Mouse (Mus musculus): ENCODE measurements around the gene Zfhx3.

The Zfhx3 gene

DNA sequence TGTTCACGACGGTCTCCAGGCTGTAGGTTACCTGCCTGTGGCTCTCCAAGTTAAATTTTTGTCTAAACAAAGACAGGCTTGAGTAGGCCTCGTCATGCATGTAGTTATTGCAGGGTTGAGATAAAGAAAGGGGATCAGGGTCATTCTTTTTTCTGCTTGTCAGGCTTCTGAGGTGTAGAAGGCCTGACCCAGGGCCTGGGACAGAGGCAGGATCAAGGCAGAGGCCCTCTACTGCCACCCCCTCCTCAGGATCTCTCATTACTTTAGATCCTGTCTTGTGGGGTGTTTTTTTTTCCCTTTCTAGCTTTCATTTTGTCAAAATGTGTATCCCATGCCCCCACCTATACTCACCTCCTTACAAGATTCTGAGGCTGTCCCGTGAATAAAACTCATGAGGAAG is 770.2 kb downstream of the Zfhx3 start:
- intact Hi-C loops (cut with DNase I): loop anchor here (5.0 to 10.0 kb wide), 2 partner anchors 85 to 202 kb away; no protein-coding TSS in a partner anchor

- intact Hi-C loops (cut with DNase I): loop anchor here (5.0 to 10.0 kb wide), 2 partner anchors 84 to 201 kb away; no protein-coding TSS in a partner anchor
Measured at GRCm38 (mm10) chr8:108713346-108714142, 771.1 kb downstream of the Zfhx3 start.

DNA sequence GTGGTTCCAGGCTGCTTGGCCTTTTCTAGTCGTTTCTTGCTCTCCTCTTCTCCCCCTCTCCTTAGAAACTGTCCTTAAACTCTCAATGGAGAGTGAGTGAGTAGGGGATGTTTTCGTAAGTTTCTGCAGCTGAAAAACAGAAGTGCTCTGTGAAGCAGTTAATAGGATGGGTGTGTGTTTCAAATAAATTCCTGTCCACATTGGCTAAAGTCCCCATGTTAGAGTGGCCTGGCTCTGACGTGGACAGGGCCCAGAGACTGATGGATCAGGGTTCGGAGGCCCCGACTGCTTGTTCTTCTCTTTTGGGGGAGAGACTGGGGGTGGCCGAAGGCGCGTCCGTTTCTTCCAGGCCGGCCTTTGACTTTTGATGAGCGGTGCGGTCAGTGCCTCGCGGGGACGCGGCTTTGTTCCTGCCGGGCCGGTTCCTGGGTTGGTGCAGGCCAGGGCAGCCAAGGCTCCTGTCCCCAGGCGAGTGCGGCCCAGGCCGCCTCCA is 771.7 kb downstream of the Zfhx3 start:
- intact Hi-C loops (cut with DNase I): loop anchor here (5.0 to 10.0 kb wide), 2 partner anchors 83 to 201 kb away; no protein-coding TSS in a partner anchor

- intact Hi-C loops (cut with DNase I): loop anchor here (5.0 to 10.0 kb wide), 2 partner anchors 82 to 200 kb away; no protein-coding TSS in a partner anchor
Measured at GRCm38 (mm10) chr8:108714636-108715415, 772.4 kb downstream of the Zfhx3 start.

DNA sequence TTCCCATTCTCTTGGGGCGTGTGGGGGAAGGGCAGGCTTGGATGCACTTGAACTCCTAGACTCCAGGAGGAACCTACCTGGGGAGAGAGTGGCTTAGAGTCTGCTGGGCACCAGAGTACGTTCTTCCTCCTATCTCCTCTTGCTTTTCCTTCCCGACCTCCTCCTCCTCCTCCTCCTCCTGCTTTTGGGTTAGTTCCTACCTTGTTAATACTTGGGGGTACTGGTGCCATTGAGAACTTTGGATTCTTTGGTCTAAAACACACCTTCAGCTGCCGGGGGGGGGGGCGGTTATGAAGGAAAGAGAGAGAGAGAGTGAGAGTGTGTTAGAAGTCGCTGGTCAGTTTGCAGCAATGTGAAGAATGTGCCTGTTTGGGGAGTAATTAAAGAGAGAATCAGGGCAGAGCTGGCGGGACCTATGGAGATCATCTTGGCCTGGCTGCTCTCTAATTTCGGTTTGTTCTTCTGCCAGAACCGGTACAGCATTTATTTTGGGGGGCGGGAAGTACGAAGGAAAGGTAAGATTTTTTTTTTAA is 773.0 kb downstream of the Zfhx3 start:
- intact Hi-C loops (cut with DNase I): loop anchor here (10.0 kb wide), 1 partner anchor 199 kb away; no protein-coding TSS in a partner anchor

GRCm38 (mm10) chr8:108716291-108716811 is 773.9 kb downstream of the Zfhx3 start:
- intact Hi-C loops (cut with DNase I): loop anchor here (10.0 kb wide), 1 partner anchor 198 kb away; no protein-coding TSS in a partner anchor

DNA sequence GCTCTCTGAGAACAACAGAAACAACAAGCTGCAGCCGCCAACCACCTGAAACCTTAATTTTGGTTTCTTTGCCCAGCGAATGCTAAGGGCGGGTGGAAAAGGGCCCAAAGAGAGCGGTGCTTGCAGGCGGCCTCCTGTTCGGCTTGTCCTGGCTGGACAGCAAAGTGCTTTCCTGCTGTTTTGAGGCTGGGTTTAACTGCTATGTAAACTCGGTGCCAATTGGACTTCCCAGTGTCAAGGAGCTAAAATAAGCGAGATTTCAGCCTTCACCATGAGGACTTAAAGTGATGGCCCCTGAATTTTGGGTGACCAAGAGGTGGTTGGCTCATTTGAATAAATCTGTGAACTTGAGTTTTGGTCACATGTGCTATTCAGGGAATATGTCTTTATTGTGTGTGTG is 775.1 kb downstream of the Zfhx3 start:
- intact Hi-C loops (cut with DNase I): loop anchor here (10.0 kb wide), 1 partner anchor 197 kb away; no protein-coding TSS in a partner anchor

DNA sequence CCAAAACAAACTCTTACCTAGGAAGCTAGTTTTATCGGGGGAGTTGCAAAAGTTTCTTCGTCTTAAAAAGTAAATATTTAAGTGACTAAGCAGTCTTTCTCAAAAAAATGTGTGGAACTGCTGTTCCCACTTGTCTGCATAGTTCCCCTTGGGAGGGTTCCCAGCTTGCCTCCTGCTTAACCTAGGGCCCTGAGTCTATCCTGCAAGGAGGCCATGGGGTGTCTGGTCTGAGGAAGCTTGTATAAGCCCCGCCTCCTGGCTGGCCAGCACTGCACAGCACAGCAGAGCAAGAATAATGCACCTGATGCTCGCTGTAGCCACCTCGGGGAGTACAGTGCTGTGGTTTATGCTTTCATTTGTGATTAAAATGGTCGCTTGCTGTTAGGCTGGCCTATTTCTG is 775.6 kb downstream of the Zfhx3 start:
- intact Hi-C loops (cut with DNase I): loop anchor here (10.0 kb wide), 1 partner anchor 197 kb away; no protein-coding TSS in a partner anchor

DNA sequence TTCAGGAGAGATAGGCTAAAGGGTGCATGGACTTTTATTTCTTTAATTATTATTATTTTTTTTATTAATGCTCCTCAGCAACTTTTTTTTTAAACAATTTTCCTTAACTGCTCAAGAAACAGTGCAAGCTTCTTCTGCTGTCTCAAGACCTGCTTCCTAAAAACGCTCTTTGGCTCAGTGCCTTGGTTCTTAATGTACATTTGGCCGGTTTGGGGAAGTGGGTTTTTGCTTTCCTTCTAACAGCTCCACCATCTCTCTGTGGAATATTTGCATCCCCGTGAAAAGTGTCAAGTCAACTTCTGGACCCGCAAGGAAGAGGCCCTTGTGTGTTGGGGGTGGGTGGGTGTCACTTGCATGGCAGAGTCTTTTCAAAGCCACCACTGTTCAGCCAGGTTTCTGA is 778.4 kb downstream of the Zfhx3 start:
- intact Hi-C loops (cut with DNase I): loop anchor here (10.0 kb wide), 1 partner anchor 54 kb away; no protein-coding TSS in a partner anchor

- intact Hi-C loops (cut with DNase I): loop anchor here (10.0 kb wide), 1 partner anchor 52 kb away; no protein-coding TSS in a partner anchor
Measured at GRCm38 (mm10) chr8:108722671-108723513, 780.4 kb downstream of the Zfhx3 start.

- intact Hi-C loops (cut with DNase I): loop anchor here (10.0 kb wide), 1 partner anchor 51 kb away; no protein-coding TSS in a partner anchor
Measured at GRCm38 (mm10) chr8:108723636-108724035, 781.2 kb downstream of the Zfhx3 start.

- intact Hi-C loops (cut with DNase I): loop anchor here (10.0 kb wide), 1 partner anchor 50 kb away; no protein-coding TSS in a partner anchor
Measured at GRCm38 (mm10) chr8:108724818-108725506, 782.5 kb downstream of the Zfhx3 start.

DNA sequence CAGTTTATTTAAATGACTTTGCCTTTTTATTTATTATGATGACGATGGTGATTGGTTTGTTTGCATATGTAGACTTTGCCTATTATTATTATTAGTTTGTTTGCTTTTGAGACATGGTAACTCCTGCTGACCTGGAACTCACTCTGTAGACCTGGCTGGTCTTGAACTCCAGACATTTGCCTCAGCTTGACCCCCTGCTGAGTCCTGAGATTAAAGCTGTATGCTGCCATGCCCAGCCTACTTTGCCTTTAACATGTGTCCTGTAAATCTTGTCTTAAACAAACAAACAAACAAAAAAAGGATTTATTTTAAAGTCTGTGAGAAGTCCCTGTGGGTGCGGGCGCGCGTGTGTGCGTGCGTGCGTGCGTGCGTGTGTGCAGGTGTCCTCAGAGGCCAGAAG is 783.2 kb downstream of the Zfhx3 start:
- intact Hi-C loops (cut with DNase I): loop anchor here (10.0 kb wide), 1 partner anchor 49 kb away; no protein-coding TSS in a partner anchor

- intact Hi-C loops (cut with DNase I): loop anchor here (10.0 kb wide), 1 partner anchor 48 kb away; no protein-coding TSS in a partner anchor
Measured at GRCm38 (mm10) chr8:108726541-108727241, 784.2 kb downstream of the Zfhx3 start.

DNA sequence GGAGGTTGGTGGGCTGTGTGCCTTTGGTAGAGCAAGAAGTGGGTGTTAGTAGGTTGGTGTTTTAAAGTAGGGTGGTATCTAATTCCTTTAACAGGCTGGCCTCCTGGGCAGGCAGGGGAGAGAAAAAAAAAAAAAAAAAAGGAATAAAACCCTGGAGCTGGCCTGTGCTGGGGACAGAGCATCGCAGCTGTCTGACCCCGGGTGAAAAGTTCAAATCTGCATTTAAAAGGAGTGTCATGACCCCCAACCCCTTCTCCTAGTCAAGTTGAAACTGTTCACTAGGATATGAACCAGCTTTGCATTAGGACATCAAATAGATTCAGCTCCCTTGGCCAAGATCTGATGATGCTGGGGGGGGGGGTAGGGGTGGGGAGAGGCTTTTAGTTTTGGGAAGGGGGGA is 786.7 kb downstream of the Zfhx3 start:
- intact Hi-C loops (cut with DNase I): loop anchor here (10.0 kb wide), 1 partner anchor 46 kb away; no protein-coding TSS in a partner anchor

- intact Hi-C loops (cut with DNase I): loop anchor here (10.0 kb wide), 1 partner anchor 45 kb away; no protein-coding TSS in a partner anchor
Measured at GRCm38 (mm10) chr8:108729667-108730329, 787.4 kb downstream of the Zfhx3 start.

GRCm38 (mm10) chr8:108730907-108731440 is 788.5 kb downstream of the Zfhx3 start:
- intact Hi-C loops (cut with DNase I): no loop called here

Measured in adrenal gland (tissue).